Mouse (Mus musculus) MEL (cell line): ENCODE data around the gene Foxo3.

Experiments
- EP300 ChIP-seq, 2 experiments: IDR thresholded peaks; 2 replicates each; pipeline ENCODE4 v1.6.1; 2011; ENCODE audit warnings: improper control_type of control experiment in 2 of 2, low read length in 2 of 2, low read depth in 1 of 2, mild to moderate bottlenecking in 1 of 2
- NELFE ChIP-seq: IDR thresholded peaks from 2 replicates; pipeline ENCODE4 v1.6.1; 2011; ENCODE audit warnings: low read depth, low read length, improper control_type of control experiment
- SIN3A ChIP-seq: IDR thresholded peaks from 2 replicates; pipeline ENCODE4 v1.6.1; 2012; ENCODE audit warnings: low read length, improper control_type of control experiment, inconsistent platforms

- TF ChIP-seq EP300 (IDR thresholded peaks at IDR 0.05; ENCODE audit: low read depth in 1 of 2, low read length in 2 of 2) (no peak), SIN3A (no peak), NELFE (no peak)
Measured at GRCm38 (mm10) chr10:42257985-42258384, 18.6 kb downstream of the Foxo3 start.
